ENCODE assay signal across 22 mouse cellular contexts in genomic region chr9:99306226-99306625, GRCm38 (mm10). TPM values are rescaled to one million over a fixed set of nuclear protein-coding genes. Genes with fewer than 3 reads are reported as not detected.
"Had no signal": no experiment of that assay in that cellular context is flagged by ENCODE, and none has a peak within 500 bp of the region (broad histone marks: within the 10 kb centered on the region; RNA-seq: fewer than 3 reads in every experiment).

No protein-coding gene starts in this region.

- H3K9ac ChIP-seq: intestine, embryonic 15.5 days; kidney, embryonic 15.5 days; limb, embryonic 12.5 days; limb, embryonic 15.5 days; liver, embryonic 14.5 days; liver, postnatal 0 days had no signal

- H3K4me1 ChIP-seq: intestine, embryonic 15.5 days; kidney, embryonic 15.5 days; limb, embryonic 12.5 days; limb, embryonic 15.5 days had no signal

- H3K4me2 ChIP-seq: intestine, embryonic 15.5 days; kidney, embryonic 15.5 days; limb, embryonic 12.5 days; limb, embryonic 15.5 days; liver, embryonic 11.5 days; midbrain, embryonic 11.5 days had no signal

- H3K4me3 ChIP-seq: intestine, embryonic 15.5 days; kidney, embryonic 15.5 days; limb, embryonic 12.5 days; limb, embryonic 15.5 days had no signal

- DNase-seq: kidney, adult 11 months; kidney, adult 8-10 months; kidney, postnatal 10 days; kidney, postnatal 36 days; left cerebral cortex, postnatal 4 days; liver, postnatal 0 days; midbrain, embryonic 14.5 days; right cerebral cortex, adult 18-20 months; right cerebral cortex, postnatal 14 days; right cerebral cortex, postnatal 4 days; thymus, adult 18-20 months; thymus, postnatal 36 days had no signal

- ATAC-seq: intestine, embryonic 15.5 days; liver, postnatal 0 days had no signal

- H3K27ac ChIP-seq: intestine, embryonic 15.5 days; kidney, embryonic 15.5 days; limb, embryonic 12.5 days; limb, embryonic 15.5 days; liver, embryonic 14.5 days; stomach, postnatal 0 days had no signal

- H3K27me3 ChIP-seq: intestine, embryonic 15.5 days; kidney, embryonic 15.5 days; limb, embryonic 12.5 days; limb, embryonic 15.5 days had no signal

- H3K9me3 ChIP-seq: intestine, embryonic 15.5 days; kidney, embryonic 15.5 days; limb, embryonic 12.5 days; limb, embryonic 15.5 days had no signal

RNA-seq across cellular contexts. Expression of gene Esyt3, which starts 52.1 kb away (rescaled TPM):
- total RNA-seq: megakaryocyte progenitor cell, adult 5-6 weeks; megakaryocyte-erythroid progenitor cell, adult 5-6 weeks had no signal
